Mouse (Mus musculus): Measurements from ENCODE around the gene Med20. TPM values are rescaled to one million over a fixed set of nuclear protein-coding genes. Genes with fewer than 3 reads are reported as not detected.

The Med20 gene
- polyA plus RNA-seq, 1 experiment: not detected

- Histone ChIP-seq H3K27ac (ENCODE audit: insufficient read depth, low read depth, low read length) (no peak overlapping the region), H3K4me1 (ENCODE audit: control insufficient read depth, insufficient read depth, low read length) (no peaks in the 10 kb centered on the region), H3K4me3 (ENCODE audit: insufficient read depth, low read depth, low read length) (no peak overlapping the region)
- 92% methylated on average over 5 of the region's 5 CpGs for WGBS
- TF ChIP-seq CTCF (IDR thresholded peaks at IDR 0.05; ENCODE audit: insufficient read depth, low read depth, low read length): no peak
- no peak for TF ChIP-seq POLR2A (IDR thresholded peaks at IDR 0.05; ENCODE audit: insufficient read depth, low read depth, low read length)
These were observed 44.3 kb downstream of the Med20 start for GRCm38 (mm10) chr17:47655697-47656096.

- Histone ChIP-seq H3K4me1 (ENCODE audit: control insufficient read depth, insufficient read depth, low read length) (no peaks in the 10 kb centered on the region; the same call in 1 of the 2 replicates), H3K4me3 (ENCODE audit: insufficient read depth, low read depth, low read length) (no peak overlapping the region), H3K27ac (ENCODE audit: insufficient read depth, low read depth, low read length) (no peak overlapping the region)
- no peak for TF ChIP-seq POLR2A (IDR thresholded peaks at IDR 0.05; ENCODE audit: insufficient read depth, low read depth, low read length)
- TF ChIP-seq CTCF (IDR thresholded peaks at IDR 0.05; ENCODE audit: insufficient read depth, low read depth, low read length): no peak
- 88% methylated on average over 4 of the region's 4 CpGs for WGBS
These were observed 46.5 kb downstream of the Med20 start for GRCm38 (mm10) chr17:47657901-47658300.

- Histone ChIP-seq H3K27ac (ENCODE audit: insufficient read depth, low read depth, low read length) (no peak overlapping the region), H3K4me3 (ENCODE audit: insufficient read depth, low read depth, low read length) (no peak overlapping the region), H3K4me1 (ENCODE audit: control insufficient read depth, insufficient read depth, low read length) (peaks cover 3% of the 10 kb centered on the region)
- 79% methylated on average over 3 of the region's 3 CpGs for WGBS
- TF ChIP-seq CTCF (IDR thresholded peaks at IDR 0.05; ENCODE audit: insufficient read depth, low read depth, low read length) (no peak), POLR2A (IDR thresholded peaks at IDR 0.05; ENCODE audit: insufficient read depth, low read depth, low read length) (no peak)
These were observed 47.4 kb downstream of the Med20 start for GRCm38 (mm10) chr17:47658741-47659243.

GRCm38 (mm10) chr17:47663009-47663713, 51.8 kb downstream of the Med20 start:
- 26% methylated on average over 9 of the region's 9 CpGs for WGBS
- TF ChIP-seq CTCF (IDR thresholded peaks at IDR 0.05; ENCODE audit: insufficient read depth, low read depth, low read length) (no peak), POLR2A (IDR thresholded peaks at IDR 0.05; ENCODE audit: insufficient read depth, low read depth, low read length) (no peak)
- no peak overlapping the region for H3K27ac ChIP-seq (ENCODE audit: insufficient read depth, low read depth, low read length)
- no peak overlapping the region for H3K4me3 ChIP-seq (ENCODE audit: insufficient read depth, low read depth, low read length)
- H3K4me1 ChIP-seq (ENCODE audit: control insufficient read depth, insufficient read depth, low read length): peaks cover 3% of the 10 kb centered on the region

- TF ChIP-seq CTCF (IDR thresholded peaks at IDR 0.05; ENCODE audit: insufficient read depth, low read depth, low read length): no peak
- no peak for TF ChIP-seq POLR2A (IDR thresholded peaks at IDR 0.05; ENCODE audit: insufficient read depth, low read depth, low read length)
- peaks cover 3% of the 10 kb centered on the region for H3K4me1 ChIP-seq (ENCODE audit: control insufficient read depth, insufficient read depth, low read length)
- no peak overlapping the region for H3K4me3 ChIP-seq (ENCODE audit: insufficient read depth, low read depth, low read length)
- no peak overlapping the region for H3K27ac ChIP-seq (ENCODE audit: insufficient read depth, low read depth, low read length)
- WGBS: 85% methylated on average over 7 of the region's 7 CpGs
These were observed 53.1 kb downstream of the Med20 start for GRCm38 (mm10) chr17:47664474-47664873.

- 34% methylated on average over 4 of the region's 4 CpGs for WGBS
- no peak overlapping the region for H3K27ac ChIP-seq (ENCODE audit: insufficient read depth, low read depth, low read length)
These were observed 57.8 kb downstream of the Med20 start for GRCm38 (mm10) chr17:47669166-47669565.

GRCm38 (mm10) chr17:47671988-47672310, 60.6 kb downstream of the Med20 start:
- no peak for TF ChIP-seq POLR2A (IDR thresholded peaks at IDR 0.05; ENCODE audit: insufficient read depth, low read depth, low read length)
- no peak for TF ChIP-seq CTCF (IDR thresholded peaks at IDR 0.05; ENCODE audit: insufficient read depth, low read depth, low read length)
- Histone ChIP-seq H3K27ac (ENCODE audit: insufficient read depth, low read depth, low read length) (no peak overlapping the region), H3K4me3 (ENCODE audit: insufficient read depth, low read depth, low read length) (peak overlapping the region; percentile 55), H3K4me1 (ENCODE audit: control insufficient read depth, insufficient read depth, low read length) (peaks cover 16% of the 10 kb centered on the region)
- WGBS: 38% methylated on average over 14 of the region's 14 CpGs

More at GRCm38 (mm10) chr17:47669166-47669565, 57.8 kb downstream of the Med20 start:
- TF ChIP-seq CTCF (IDR thresholded peaks at IDR 0.05; ENCODE audit: insufficient read depth, low read depth, low read length) (no peak), POLR2A (IDR thresholded peaks at IDR 0.05; ENCODE audit: insufficient read depth, low read depth, low read length) (no peak)
- no peak overlapping the region for H3K4me3 ChIP-seq (ENCODE audit: insufficient read depth, low read depth, low read length)
- H3K4me1 ChIP-seq (ENCODE audit: control insufficient read depth, insufficient read depth, low read length): peaks cover 16% of the 10 kb centered on the region

GRCm38 (mm10) chr17:47672311-47673111, 61.1 kb downstream of the Med20 start:
- TF ChIP-seq POLR2A (IDR thresholded peaks at IDR 0.05; ENCODE audit: insufficient read depth, low read depth, low read length) (no peak), CTCF (IDR thresholded peaks at IDR 0.05; ENCODE audit: insufficient read depth, low read depth, low read length) (peak; percentile 45; the same call in 1 of the 2 replicates)
- Histone ChIP-seq H3K4me3 (ENCODE audit: insufficient read depth, low read depth, low read length) (peak overlapping the region; percentile 55), H3K27ac (ENCODE audit: insufficient read depth, low read depth, low read length) (no peak overlapping the region), H3K4me1 (ENCODE audit: control insufficient read depth, insufficient read depth, low read length) (peaks cover 16% of the 10 kb centered on the region)
- WGBS: 13% methylated on average over 68 of the region's 68 CpGs

Other genes starting within 250 kb of the Med20 start
- gene Mrps10, start 242.7 kb upstream of the Med20 start, polyA plus RNA-seq (2012; ENCODE audit: insufficient read depth, insufficient read length, low replicate concordance, missing spikeins): not detected in 2 replicates
- gene Guca1b, start 226.2 kb upstream of the Med20 start, polyA plus RNA-seq (2012; ENCODE audit: insufficient read depth, insufficient read length, low replicate concordance, missing spikeins): not detected in 2 replicates
- not detected in 2 replicates for gene Guca1a, start 211.0 kb upstream of the Med20 start, polyA plus RNA-seq (2012; ENCODE audit: insufficient read depth, insufficient read length, low replicate concordance, missing spikeins)
- gene AI661453, start 175.0 kb upstream of the Med20 start, polyA plus RNA-seq (2012; ENCODE audit: insufficient read depth, insufficient read length, low replicate concordance, missing spikeins): not detected in 2 replicates
- not detected in 2 replicates for gene 1700001C19Rik, start 174.2 kb upstream of the Med20 start, polyA plus RNA-seq (2012; ENCODE audit: insufficient read depth, insufficient read length, low replicate concordance, missing spikeins)
- not detected in 2 replicates for gene Taf8, start 109.3 kb upstream of the Med20 start, polyA plus RNA-seq (2012; ENCODE audit: insufficient read depth, insufficient read length, low replicate concordance, missing spikeins)
- 292 and 423 TPM in 2 replicates for gene Ccnd3, start 106.5 kb upstream of the Med20 start, polyA plus RNA-seq (2012; ENCODE audit: insufficient read depth, insufficient read length, low replicate concordance, missing spikeins)
- not detected in 2 replicates for gene Bysl, start 90 bp upstream of the Med20 start, polyA plus RNA-seq (2012; ENCODE audit: insufficient read depth, insufficient read length, low replicate concordance, missing spikeins)
- gene Gm20517, start within 50 bp of the Med20 start, polyA plus RNA-seq (2012; ENCODE audit: insufficient read depth, insufficient read length, low replicate concordance, missing spikeins): not detected in 2 replicates
- gene Usp49, start 19.1 kb downstream of the Med20 start, polyA plus RNA-seq (2012; ENCODE audit: insufficient read depth, insufficient read length, low replicate concordance, missing spikeins): not detected in 2 replicates
- not detected in 2 replicates for gene Tomm6, start 76.8 kb downstream of the Med20 start, polyA plus RNA-seq (2012; ENCODE audit: insufficient read depth, insufficient read length, low replicate concordance, missing spikeins)
- gene Frs3, start 77.4 kb downstream of the Med20 start, polyA plus RNA-seq (2012; ENCODE audit: insufficient read depth, insufficient read length, low replicate concordance, missing spikeins): not detected in 2 replicates
- gene Gm21981, start 82.9 kb downstream of the Med20 start, polyA plus RNA-seq (2012; ENCODE audit: insufficient read depth, insufficient read length, low replicate concordance, missing spikeins): not detected in 2 replicates
- not detected in 2 replicates for gene Prickle4, start 83.2 kb downstream of the Med20 start, polyA plus RNA-seq (2012; ENCODE audit: insufficient read depth, insufficient read length, low replicate concordance, missing spikeins)
- not detected in 2 replicates for gene Pgc, start 115.3 kb downstream of the Med20 start, polyA plus RNA-seq (2012; ENCODE audit: insufficient read depth, insufficient read length, low replicate concordance, missing spikeins)
- gene Tfeb, start 125.4 kb downstream of the Med20 start, polyA plus RNA-seq (2012; ENCODE audit: insufficient read depth, insufficient read length, low replicate concordance, missing spikeins): not detected in 2 replicates
- gene Mdfi, start 223.1 kb downstream of the Med20 start, polyA plus RNA-seq (2012; ENCODE audit: insufficient read depth, insufficient read length, low replicate concordance, missing spikeins): not detected in 2 replicates